In genomic region chr10:62980039-62980954, GRCm38 (mm10) we compare ENCODE assay signal across 8 mouse cellular contexts. TPM values are rescaled to one million over a fixed set of nuclear protein-coding genes. Genes with fewer than 3 reads are reported as not detected.
DNase-seq lines count a peak whose midpoint lies in the region; ATAC-seq and TF ChIP-seq lines count a peak whose summit lies in the region.

Gene Rufy2 (plus strand): TSS chr10:62980223.

- TF ChIP-seq EP300 in liver, postnatal 0 days (IDR thresholded peaks at IDR 0.05; ENCODE audit: low read depth): no peak

- intact Hi-C loops in heart, postnatal 14 days (cut with DNase I): loop anchor here (10.0 kb wide), 1 partner anchor 85 kb away; the partner anchor contains the start of gene Pbld1

- peak within 1 kb of the TSS; percentile 63 for H3K4me2 ChIP-seq in forebrain, embryonic 14.5 days (ENCODE audit: low read length)
- peak within 1 kb of the TSS; percentile 93 for H3K4me2 ChIP-seq in liver, postnatal 0 days (ENCODE audit: low read depth, low read length)
- peak within 1 kb of the TSS; percentile 60 for H3K4me2 ChIP-seq in neural tube, embryonic 13.5 days

- H3K4me3 ChIP-seq in forebrain, embryonic 14.5 days (ENCODE audit: low read depth, low read length): peak within 1 kb of the TSS; percentile 97
- H3K4me3 ChIP-seq in liver, postnatal 0 days (ENCODE audit: low read depth, low read length): peak within 1 kb of the TSS; percentile 84
- H3K4me3 ChIP-seq in neural tube, embryonic 13.5 days: peak within 1 kb of the TSS; percentile 95

- H3K36me3 ChIP-seq in forebrain, embryonic 14.5 days (ENCODE audit: control insufficient read depth, insufficient read depth, low read length): peaks cover 20% of the 10 kb centered on the region
- peaks cover 2% of the 10 kb centered on the region; the same call in 1 of the 2 replicates for H3K36me3 ChIP-seq in liver, postnatal 0 days (replicated peaks; ENCODE audit: insufficient read depth, low read length)
- peaks cover 31% of the 10 kb centered on the region for H3K36me3 ChIP-seq in neural tube, embryonic 13.5 days

- H3K27ac ChIP-seq in forebrain, embryonic 14.5 days (ENCODE audit: low read depth, low read length): peak within 1 kb of the TSS; percentile 82
- H3K27ac ChIP-seq in liver, postnatal 0 days (ENCODE audit: low read depth): peak within 1 kb of the TSS; percentile 20; the same call in 1 of the 2 replicates
- H3K27ac ChIP-seq in neural tube, embryonic 13.5 days (replicated peaks): peak within 1 kb of the TSS; percentile 91

- no peaks in the 10 kb centered on the region for H3K9me3 ChIP-seq in forebrain, embryonic 14.5 days (replicated peaks; ENCODE audit: control insufficient read depth, low read length)
- no peaks in the 10 kb centered on the region for H3K9me3 ChIP-seq in liver, postnatal 0 days (ENCODE audit: low read length)
- H3K9me3 ChIP-seq in neural tube, embryonic 13.5 days: no peaks in the 10 kb centered on the region

- DNase-seq in ES-CJ7 (ENCODE audit: low read depth, low spot score): peak; percentile 77
- DNase-seq in cerebellum, adult 11 months: peak; percentile 95
- DNase-seq in forebrain, embryonic 14.5 days (ENCODE audit: low spot score): peak; percentile 88
- DNase-seq in heart, postnatal 14 days: peak; percentile 89 to 93
- peak; percentile 90 for DNase-seq in layer of hippocampus, adult 11-12 months (ENCODE audit: low spot score)
- peak; percentile 90 for DNase-seq in liver, postnatal 0 days
- DNase-seq in telencephalon, adult 2 months (ENCODE audit: low read depth, low spot score): peak; percentile 68

- under 1% methylated on average over 49 of the region's 77 CpGs for WGBS in forebrain, embryonic 14.5 days
- under 1% methylated on average over 64 of the region's 77 CpGs for WGBS in liver, postnatal 0 days (ENCODE audit: insufficient replicate concordance)
- WGBS in neural tube, embryonic 13.5 days: under 1% methylated on average over 74 of the region's 77 CpGs

- peak; percentile 95 for ATAC-seq in forebrain, embryonic 14.5 days
- peak; percentile 93 for ATAC-seq in liver, postnatal 0 days
- peak; percentile 95 for ATAC-seq in neural tube, embryonic 13.5 days (ENCODE audit: low read depth)

- H3K9ac ChIP-seq in forebrain, embryonic 14.5 days (ENCODE audit: low read length): peak within 1 kb of the TSS; percentile 96
- peak within 1 kb of the TSS; percentile 77 for H3K9ac ChIP-seq in liver, postnatal 0 days (replicated peaks)
- H3K9ac ChIP-seq in neural tube, embryonic 13.5 days: peak within 1 kb of the TSS; percentile 94

- peaks cover 5% of the 10 kb centered on the region; the same call in 1 of the 2 replicates for H3K4me1 ChIP-seq in forebrain, embryonic 14.5 days (ENCODE audit: control insufficient read depth, insufficient read depth, low read length)
- peaks cover 5% of the 10 kb centered on the region; the same call in 1 of the 2 replicates for H3K4me1 ChIP-seq in liver, postnatal 0 days (ENCODE audit: insufficient read depth)
- peaks cover 15% of the 10 kb centered on the region for H3K4me1 ChIP-seq in neural tube, embryonic 13.5 days (replicated peaks)

- H3K27me3 ChIP-seq in forebrain, embryonic 14.5 days (replicated peaks; ENCODE audit: control insufficient read depth, insufficient read depth, low read length): no peaks in the 10 kb centered on the region
- no peaks in the 10 kb centered on the region for H3K27me3 ChIP-seq in liver, postnatal 0 days (ENCODE audit: insufficient read depth, low read length)
- no peaks in the 10 kb centered on the region for H3K27me3 ChIP-seq in neural tube, embryonic 13.5 days

- TF ChIP-seq CTCF in liver, postnatal 0 days (IDR thresholded peaks at IDR 0.05; ENCODE audit: low read depth): peak; percentile 57

RNA-seq across cellular contexts. Expression of gene Rufy2, which starts in this region (rescaled TPM):
- 38.6 and 47.9 TPM in 2 replicates for polyA plus RNA-seq in forebrain, embryonic 14.5 days (2014; fragmentation: Nextera tagmentation; extraction: Ambion mirVana)
- total RNA-seq in heart, postnatal 14 days (2021): 10 to 100 TPM; 12.1 to 13.1 TPM
- 2.8 and 2.9 TPM in 2 replicates for polyA plus RNA-seq in liver, postnatal 0 days (2015; fragmentation: Nextera tagmentation; extraction: Ambion mirVana)
- polyA plus RNA-seq in neural tube, embryonic 13.5 days (2015; fragmentation: Nextera tagmentation; extraction: Ambion mirVana): 55.8 and 57.3 TPM in 2 replicates

Comparison
In these comparisons a context has a peak if more than half of its experiments do, and no peak if none do; other contexts are left out.
1. Peak in every context shown above with its lines: DNase-seq, ATAC-seq, H3K4me3 ChIP-seq and H3K27ac ChIP-seq.
2. RNA of gene Rufy2 (polyA plus RNA-seq): 55.8 to 57.3 TPM in neural tube, embryonic 13.5 days and 38.6 to 47.9 TPM in forebrain, embryonic 14.5 days; 2.8 to 2.9 TPM in liver, postnatal 0 days; every median in the first group is over 10 times any median in the second.
3. H3K27ac ChIP-seq: peak in every context shown above with its lines; median percentile 91 in neural tube, embryonic 13.5 days; 82 in forebrain, embryonic 14.5 days; 20 in liver, postnatal 0 days.